Comparison of ENCODE assay signal across 12 mouse cellular contexts in genomic region chr11:98469761-98470714, GRCm38 (mm10). TPM values are rescaled to one million over a fixed set of nuclear protein-coding genes. Genes with fewer than 3 reads are reported as not detected.
DNase-seq lines count a peak whose midpoint lies in the region; ATAC-seq and TF ChIP-seq lines count a peak whose summit lies in the region.
"Had no signal": no experiment of that assay in that cellular context is flagged by ENCODE, and none has a peak within 500 bp of the region (broad histone marks: within the 10 kb centered on the region; RNA-seq: fewer than 3 reads in every experiment).

No protein-coding gene starts in this region.

- no peak overlapping the region for H3K4me3 ChIP-seq in thymus, adult 2 months (ENCODE audit: control insufficient read depth, insufficient read depth, low read length)
- H3K4me3 ChIP-seq: gastrocnemius, adult 2 months; left cerebral cortex, adult 2 months had no signal

- peaks cover 58% of the 10 kb centered on the region for H3K4me1 ChIP-seq in thymus, adult 2 months (replicated peaks; ENCODE audit: control insufficient read depth, insufficient read depth, low read length)

- H3K27ac ChIP-seq in thymus, adult 2 months (ENCODE audit: control insufficient read depth, insufficient read depth, low read length): peak overlapping the region; percentile 84
- H3K27ac ChIP-seq: gastrocnemius, adult 2 months; left cerebral cortex, adult 2 months had no signal

- 10% methylated on average over 22 of the region's 22 CpGs for WGBS in thymus, adult 2 months

- TF ChIP-seq CTCF in thymus, adult 2 months (IDR thresholded peaks at IDR 0.05; ENCODE audit: borderline replicate concordance, control insufficient read depth, extremely low read depth, insufficient read depth, low read length, poor library complexity): no peak

- no peaks in the 10 kb centered on the region for H3K27me3 ChIP-seq in thymus, adult 2 months (ENCODE audit: control insufficient read depth, insufficient read depth, low read length)

- no peak for TF ChIP-seq POLR2A in thymus, adult 2 months (IDR thresholded peaks at IDR 0.05; ENCODE audit: control insufficient read depth, extremely low read depth, insufficient read depth, low read length, poor library complexity)

- DNase-seq in thymus, adult 2 months: peak; percentile 51
- no peak for DNase-seq in thymus, postnatal 4 days
- DNase-seq in adrenal gland, adult 8-10 months: peak; percentile 26
- DNase-seq in fibroblast of lung, adult 2 months (ENCODE audit: low read depth): peak; percentile 94
- no peak for DNase-seq in testis, postnatal 14 days (ENCODE audit: low spot score)
- DNase-seq in B cell, adult 2 months: no peak
- DNase-seq: cerebellum, postnatal 14 days; gastrocnemius, adult 2 months; kidney, adult 2 months had no signal

- H3K36me3 ChIP-seq in thymus, adult 2 months (ENCODE audit: control insufficient read depth, insufficient read depth, low read length): peaks cover 29% of the 10 kb centered on the region

- no peak for ATAC-seq in frontal cortex, adult (ENCODE audit: low TSS enrichment)

RNA-seq across cellular contexts. Expression of gene Grb7, which starts 23.8 kb away (rescaled TPM):
- 6.7 and 6.8 TPM in 2 replicates for polyA plus RNA-seq in thymus, adult 2 months (2012; rRNA removed)
- under 1 TPM in 3 of 4 experiments, not detected in 1; 0.13 to 0.70 (median 0.42) TPM for total RNA-seq in adrenal gland, adult 8-10 months (2022)
- total RNA-seq: gastrocnemius, adult 2 months; heart, postnatal 25 days had no signal

RNA-seq across cellular contexts. Expression of gene Mien1, which starts 31.2 kb away (rescaled TPM):
- 70.5 and 96.7 TPM in 2 replicates for polyA plus RNA-seq in thymus, adult 2 months (2012; rRNA removed)
- total RNA-seq in adrenal gland, adult 8-10 months (2022): 100 to 1,000 TPM in 1 of 4 experiments, 10 to 100 TPM in 3; 78.5 to 100 (median 88.6) TPM

RNA-seq across cellular contexts. Expression of gene Erbb2, which starts 57.8 kb away (rescaled TPM):
- polyA plus RNA-seq in thymus, adult 2 months (2012; rRNA removed): 6.0 and 6.6 TPM in 2 replicates
- 1 to 10 TPM; 4.4 to 6.6 (median 5.1) TPM for total RNA-seq in adrenal gland, adult 8-10 months (2022)

Comparison
In these comparisons a context has a peak if more than half of its experiments do, and no peak if none do; other contexts are left out.
1. DNase-seq: peak in thymus, adult 2 months (single experiment), adrenal gland, adult 8-10 months (single experiment) and fibroblast of lung, adult 2 months (single experiment); none in thymus, postnatal 4 days (single experiment), testis, postnatal 14 days (single experiment) and B cell, adult 2 months (0 of 2).